Mouse (Mus musculus) embryonic fibroblast, embryonic 13.5 days (primary cell): ENCODE data around the gene Nr6a1.

Source experiments
- CTCF ChIP-seq: IDR thresholded peaks from 2 replicates; pipeline ENCODE4 v1.5.1; 2011; ENCODE audit warnings: mild to moderate bottlenecking, control low read depth, low read length, moderate library complexity, borderline replicate concordance; ENCODE audit not compliant: insufficient read depth
- POLR2A ChIP-seq: IDR thresholded peaks from 2 replicates; pipeline ENCODE4 v1.6.1; 2011; ENCODE audit warnings: low read depth, mild to moderate bottlenecking, control low read depth, low read length, moderate library complexity

GRCm38 (mm10) chr2:38713596-38713995 lies 213.9 kb downstream of the Nr6a1 start:
- TF ChIP-seq CTCF = no peak
- TF ChIP-seq POLR2A = no peak
